21 mouse cellular contexts compared by ENCODE assay signal in genomic region chr9:30770436-30771173, GRCm38 (mm10).
DNase-seq lines count a peak whose midpoint lies in the region; ATAC-seq and TF ChIP-seq lines count a peak whose summit lies in the region.
"Had no signal": no experiment of that assay in that cellular context is flagged by ENCODE, and none has a peak within 500 bp of the region (broad histone marks: within the 10 kb centered on the region; RNA-seq: fewer than 3 reads in every experiment).

No protein-coding gene starts in this region.

- ATAC-seq in embryonic facial prominence, embryonic 14.5 days (ENCODE audit: low read depth): no peak
- ATAC-seq in limb, embryonic 13.5 days (ENCODE audit: low FRiP score, low read depth): no peak; the same call in 1 of the 2 replicates
- no peak for ATAC-seq in stomach, embryonic 14.5 days (ENCODE audit: insufficient number of reproducible peaks, insufficient read depth, low FRiP score, low read depth)
- no peak for ATAC-seq in stomach, postnatal 0 days (ENCODE audit: low FRiP score, low TSS enrichment)
- ATAC-seq: CD4-positive, CD25-positive, alpha-beta regulatory T cell, adult 4 months; forebrain, embryonic 13.5 days; forebrain, postnatal 0 days had no signal

- no peak for TF ChIP-seq CTCF in stomach, postnatal 0 days (IDR thresholded peaks at IDR 0.05; ENCODE audit: low read depth)

- no peak overlapping the region for H3K4me2 ChIP-seq in embryonic facial prominence, embryonic 14.5 days (ENCODE audit: low read depth, low read length)
- no peak overlapping the region for H3K4me2 ChIP-seq in limb, embryonic 13.5 days (replicated peaks)
- H3K4me2 ChIP-seq in stomach, embryonic 14.5 days (replicated peaks; ENCODE audit: low read depth, low read length): no peak overlapping the region
- H3K4me2 ChIP-seq in stomach, postnatal 0 days (replicated peaks; ENCODE audit: low read depth): no peak overlapping the region
- H3K4me2 ChIP-seq: embryonic facial prominence, embryonic 12.5 days; forebrain, embryonic 13.5 days; heart, embryonic 12.5 days; hindbrain, embryonic 15.5 days had no signal

- H3K9ac ChIP-seq in embryonic facial prominence, embryonic 14.5 days (ENCODE audit: low read depth, low read length): no peak overlapping the region
- H3K9ac ChIP-seq in limb, embryonic 13.5 days: no peak overlapping the region
- H3K9ac ChIP-seq in stomach, embryonic 14.5 days (replicated peaks; ENCODE audit: low read depth, low read length): no peak overlapping the region
- H3K9ac ChIP-seq in stomach, postnatal 0 days (ENCODE audit: low read length): no peak overlapping the region
- H3K9ac ChIP-seq: embryonic facial prominence, embryonic 12.5 days; forebrain, embryonic 13.5 days; forebrain, postnatal 0 days; heart, embryonic 12.5 days; hindbrain, embryonic 15.5 days had no signal

- H3K9me3 ChIP-seq in embryonic facial prominence, embryonic 14.5 days (ENCODE audit: control insufficient read depth, low read length): peaks cover 8% of the 10 kb centered on the region; the same call in 1 of the 2 replicates
- H3K9me3 ChIP-seq in embryonic facial prominence, embryonic 10.5 days: 0 out of 2 replicates have a peak, but pooled peaks cover 7% of the 10 kb centered on the region
- H3K9me3 ChIP-seq in limb, embryonic 13.5 days: peaks cover 4% of the 10 kb centered on the region
- H3K9me3 ChIP-seq in limb, embryonic 10.5 days (replicated peaks): no peaks in the 10 kb centered on the region; the same call in 1 of the 2 replicates
- no peaks in the 10 kb centered on the region for H3K9me3 ChIP-seq in stomach, embryonic 14.5 days (ENCODE audit: control insufficient read depth, low read depth, low read length)
- H3K9me3 ChIP-seq in stomach, postnatal 0 days (ENCODE audit: control insufficient read depth, low read length): no peaks in the 10 kb centered on the region
- H3K9me3 ChIP-seq: embryonic facial prominence, embryonic 12.5 days; forebrain, embryonic 13.5 days; G1E; hindbrain, embryonic 15.5 days had no signal

- H3K4me1 ChIP-seq in embryonic facial prominence, embryonic 14.5 days (ENCODE audit: control insufficient read depth, insufficient read depth, low read length): peaks cover 5% of the 10 kb centered on the region; the same call in 1 of the 2 replicates
- H3K4me1 ChIP-seq in embryonic facial prominence, embryonic 10.5 days: peaks cover 20% of the 10 kb centered on the region
- peaks cover 48% of the 10 kb centered on the region for H3K4me1 ChIP-seq in limb, embryonic 13.5 days
- H3K4me1 ChIP-seq in limb, embryonic 10.5 days: peaks cover 20% of the 10 kb centered on the region
- H3K4me1 ChIP-seq in stomach, embryonic 14.5 days (ENCODE audit: control insufficient read depth, insufficient read depth, low read length): peaks cover 10% of the 10 kb centered on the region; the same call in 1 of the 2 replicates
- no peaks in the 10 kb centered on the region for H3K4me1 ChIP-seq in stomach, postnatal 0 days (replicated peaks; ENCODE audit: control insufficient read depth, insufficient read depth)
- H3K4me1 ChIP-seq: forebrain, embryonic 13.5 days; hindbrain, embryonic 15.5 days had no signal

- H3K4me3 ChIP-seq in embryonic facial prominence, embryonic 14.5 days (ENCODE audit: low read depth, low read length): no peak overlapping the region
- H3K4me3 ChIP-seq in embryonic facial prominence, embryonic 10.5 days: no peak overlapping the region
- no peak overlapping the region for H3K4me3 ChIP-seq in limb, embryonic 13.5 days
- no peak overlapping the region for H3K4me3 ChIP-seq in limb, embryonic 10.5 days
- no peak overlapping the region for H3K4me3 ChIP-seq in stomach, embryonic 14.5 days (ENCODE audit: low read depth, low read length)
- H3K4me3 ChIP-seq in stomach, postnatal 0 days (ENCODE audit: low read depth, low read length): no peak overlapping the region
- H3K4me3 ChIP-seq: embryonic facial prominence, embryonic 12.5 days; forebrain, embryonic 13.5 days; heart, embryonic 12.5 days; hindbrain, embryonic 15.5 days had no signal

- no peaks in the 10 kb centered on the region for H3K27me3 ChIP-seq in embryonic facial prominence, embryonic 14.5 days (replicated peaks; ENCODE audit: control insufficient read depth, insufficient read depth, low read length)
- no peaks in the 10 kb centered on the region for H3K27me3 ChIP-seq in embryonic facial prominence, embryonic 10.5 days (replicated peaks; ENCODE audit: low read depth, poor library complexity, severe bottlenecking)
- H3K27me3 ChIP-seq in limb, embryonic 13.5 days: no peaks in the 10 kb centered on the region
- H3K27me3 ChIP-seq in limb, embryonic 10.5 days (ENCODE audit: low read depth, poor library complexity, severe bottlenecking): no peaks in the 10 kb centered on the region
- H3K27me3 ChIP-seq in stomach, embryonic 14.5 days (ENCODE audit: control insufficient read depth, insufficient read depth, low read length): no peaks in the 10 kb centered on the region
- no peaks in the 10 kb centered on the region for H3K27me3 ChIP-seq in stomach, postnatal 0 days (ENCODE audit: control insufficient read depth, insufficient read depth, low read length)
- H3K27me3 ChIP-seq: embryonic facial prominence, embryonic 12.5 days; forebrain, embryonic 13.5 days; heart, embryonic 12.5 days; hindbrain, embryonic 15.5 days had no signal

- H3K27ac ChIP-seq in embryonic facial prominence, embryonic 14.5 days (replicated peaks; ENCODE audit: low read depth, low read length): no peak overlapping the region
- H3K27ac ChIP-seq in embryonic facial prominence, embryonic 10.5 days (replicated peaks): no peak overlapping the region
- peak overlapping the region; percentile 48; the same call in 1 of the 2 replicates for H3K27ac ChIP-seq in limb, embryonic 13.5 days
- no peak overlapping the region for H3K27ac ChIP-seq in limb, embryonic 10.5 days
- H3K27ac ChIP-seq in stomach, embryonic 14.5 days (ENCODE audit: low read length): peak overlapping the region; percentile 39; the same call in 1 of the 2 replicates
- no peak overlapping the region for H3K27ac ChIP-seq in stomach, postnatal 0 days (replicated peaks)
- H3K27ac ChIP-seq: embryonic facial prominence, embryonic 12.5 days; forebrain, embryonic 13.5 days; hindbrain, embryonic 15.5 days had no signal

- peak; percentile 62 for DNase-seq in embryonic facial prominence, embryonic 14.5 days (ENCODE audit: low spot score)
- DNase-seq in embryonic facial prominence, embryonic 10.5 days (ENCODE audit: low spot score): no peak
- no peak for DNase-seq in limb, embryonic 10.5 days (ENCODE audit: low spot score)
- DNase-seq in stomach, postnatal 0 days (ENCODE audit: low spot score): no peak
- DNase-seq in layer of hippocampus, adult 11-12 months (ENCODE audit: low spot score): no peak
- DNase-seq: adrenal gland, adult 8-10 months; adrenal gland, postnatal 36 days; B cell, adult 2 months; cerebellum, adult 2 months; cerebellum, postnatal 10 days; embryo, embryonic 11 days; forebrain, postnatal 0 days; gastrocnemius, postnatal 14 days had no signal

- TF ChIP-seq EP300 in stomach, postnatal 0 days (optimal IDR thresholded peaks at IDR 0.05): no peak

- H3K36me3 ChIP-seq in embryonic facial prominence, embryonic 14.5 days (ENCODE audit: control insufficient read depth, insufficient read depth, low read length): no peaks in the 10 kb centered on the region
- H3K36me3 ChIP-seq in embryonic facial prominence, embryonic 10.5 days (replicated peaks): no peaks in the 10 kb centered on the region
- no peaks in the 10 kb centered on the region for H3K36me3 ChIP-seq in limb, embryonic 13.5 days
- no peaks in the 10 kb centered on the region for H3K36me3 ChIP-seq in limb, embryonic 10.5 days
- H3K36me3 ChIP-seq in stomach, embryonic 14.5 days (ENCODE audit: control insufficient read depth, insufficient read depth, low read length): no peaks in the 10 kb centered on the region
- H3K36me3 ChIP-seq in stomach, postnatal 0 days (ENCODE audit: control insufficient read depth, insufficient read depth, low read length): no peaks in the 10 kb centered on the region
- H3K36me3 ChIP-seq: embryonic facial prominence, embryonic 12.5 days; G1E; heart, embryonic 12.5 days; hindbrain, embryonic 15.5 days had no signal

- 47% methylated on average over 8 of the region's 8 CpGs for WGBS in embryonic facial prominence, embryonic 14.5 days
- 81% methylated on average over 8 of the region's 8 CpGs for WGBS in embryonic facial prominence, embryonic 10.5 days
- WGBS in limb, embryonic 13.5 days: 39% methylated on average over 8 of the region's 8 CpGs
- WGBS in limb, embryonic 10.5 days: 88% methylated on average over 8 of the region's 8 CpGs
- 38% methylated on average over 8 of the region's 8 CpGs for WGBS in stomach, embryonic 14.5 days
- WGBS in stomach, postnatal 0 days: 52% methylated on average over 8 of the region's 8 CpGs

Comparison
In these comparisons a context has a peak if more than half of its experiments do, and no peak if none do; other contexts are left out.
1. H3K27ac ChIP-seq: peak in limb, embryonic 13.5 days (single experiment) and stomach, embryonic 14.5 days (single experiment); none in embryonic facial prominence, embryonic 14.5 days (single experiment), embryonic facial prominence, embryonic 10.5 days (single experiment), limb, embryonic 10.5 days (single experiment) and stomach, postnatal 0 days (single experiment).